Mouse (Mus musculus) liver, adult 2 months (tissue): ENCODE data around the gene Ms4a10.

Source experiments
- CTCF ChIP-seq: fragments of 200-500 bp; IDR thresholded peaks from 2 replicates; pipeline ENCODE4 v1.5.1; 2011; ENCODE audit warnings: low read depth, low read length, control low read depth
- POLR2A ChIP-seq: fragments of 200-500 bp; IDR thresholded peaks from 2 replicates; pipeline ENCODE4 v1.6.1; 2011; ENCODE audit warnings: low read length, control low read depth; ENCODE audit not compliant: insufficient read depth; ENCODE audit errors: extremely low read depth

GRCm38 (mm10) chr19:10930641-10931040 is 43.8 kb downstream of the Ms4a10 start:
- TF ChIP-seq POLR2A = no peak
- TF ChIP-seq CTCF = no peak
